Mouse (Mus musculus): ENCODE results near the gene Mageh1. TPM values are rescaled to one million over a fixed set of nuclear protein-coding genes. Genes with fewer than 3 reads are reported as not detected.
"Not testable (repeated sequence)": the region's sequence is repeated elsewhere in the genome, so short reads cannot be mapped to it uniquely, and the experiment has no call there.

The Mageh1 gene
- polyA plus RNA-seq (2016; fragmentation: Nextera tagmentation; extraction: Ambion mirVana) = 65.9 and 79.0 TPM in 2 replicates

DNA sequence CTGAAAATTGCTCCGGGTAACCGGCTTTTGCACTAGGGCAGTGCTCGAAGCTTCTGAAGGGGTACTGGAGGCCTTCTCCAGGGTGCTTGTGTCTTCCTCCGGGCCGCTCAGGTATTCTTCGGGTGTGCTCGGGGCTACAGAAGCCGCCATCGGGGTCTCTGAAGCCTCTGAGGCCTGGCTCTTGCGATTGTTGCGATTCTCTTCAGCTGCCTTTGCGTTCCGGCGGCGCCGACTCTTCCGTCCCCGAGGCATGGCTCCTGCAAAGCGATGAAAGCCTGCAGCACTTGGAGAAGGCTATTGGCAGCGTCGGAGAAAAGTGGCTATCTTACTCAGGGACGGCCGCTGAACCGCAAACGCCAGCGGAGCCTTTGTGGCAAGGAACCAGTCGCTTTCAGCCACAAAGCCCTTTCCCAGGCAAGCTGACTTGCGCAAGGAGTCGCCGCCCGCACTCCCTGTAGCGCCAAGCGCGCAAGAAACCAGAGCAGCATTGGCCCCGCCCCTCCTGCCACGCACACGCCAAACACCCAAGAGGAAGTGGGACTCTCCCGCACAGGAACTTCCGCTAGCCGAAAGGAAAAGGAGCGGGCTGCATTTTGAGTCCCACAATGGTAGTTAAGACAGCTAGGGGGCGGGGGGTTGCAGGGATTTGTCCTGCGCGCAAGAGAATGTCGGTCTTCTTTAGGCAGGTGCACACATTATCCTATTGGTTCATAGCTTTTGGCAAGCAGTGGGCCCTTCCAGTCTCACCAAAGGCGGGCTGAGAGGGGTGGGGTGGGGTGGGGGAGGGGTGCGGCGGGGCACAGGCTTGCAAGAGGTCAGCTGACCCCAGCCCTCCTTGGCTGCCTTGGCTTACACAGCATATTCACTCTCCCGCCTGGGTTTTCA, at the start of gene Mageh1:
Gene Mageh1, minus strand, starts transcription at position 489 of the 885 bp plus-strand sequence.
- Histone ChIP-seq H3K27ac (peak within 1 kb of the TSS; percentile 83), H3K4me3 (peak within 1 kb of the TSS; percentile 51), H3K4me2 (replicated peaks) (peak within 1 kb of the TSS; percentile 63), H3K9ac (peak within 1 kb of the TSS; percentile 67), H3K9me3 (no peaks in the 10 kb centered on the region), H3K36me3 (no peaks in the 10 kb centered on the region), H3K4me1 (0 out of 2 replicates have a peak, but pooled peaks cover 4% of the 10 kb centered on the region), H3K27me3 (replicated peaks) (no peaks in the 10 kb centered on the region)
- peak; percentile 94 for ATAC-seq (ENCODE audit: low FRiP score, low read depth)
- 16% methylated on average over 49 of the region's 49 CpGs for WGBS

DNA sequence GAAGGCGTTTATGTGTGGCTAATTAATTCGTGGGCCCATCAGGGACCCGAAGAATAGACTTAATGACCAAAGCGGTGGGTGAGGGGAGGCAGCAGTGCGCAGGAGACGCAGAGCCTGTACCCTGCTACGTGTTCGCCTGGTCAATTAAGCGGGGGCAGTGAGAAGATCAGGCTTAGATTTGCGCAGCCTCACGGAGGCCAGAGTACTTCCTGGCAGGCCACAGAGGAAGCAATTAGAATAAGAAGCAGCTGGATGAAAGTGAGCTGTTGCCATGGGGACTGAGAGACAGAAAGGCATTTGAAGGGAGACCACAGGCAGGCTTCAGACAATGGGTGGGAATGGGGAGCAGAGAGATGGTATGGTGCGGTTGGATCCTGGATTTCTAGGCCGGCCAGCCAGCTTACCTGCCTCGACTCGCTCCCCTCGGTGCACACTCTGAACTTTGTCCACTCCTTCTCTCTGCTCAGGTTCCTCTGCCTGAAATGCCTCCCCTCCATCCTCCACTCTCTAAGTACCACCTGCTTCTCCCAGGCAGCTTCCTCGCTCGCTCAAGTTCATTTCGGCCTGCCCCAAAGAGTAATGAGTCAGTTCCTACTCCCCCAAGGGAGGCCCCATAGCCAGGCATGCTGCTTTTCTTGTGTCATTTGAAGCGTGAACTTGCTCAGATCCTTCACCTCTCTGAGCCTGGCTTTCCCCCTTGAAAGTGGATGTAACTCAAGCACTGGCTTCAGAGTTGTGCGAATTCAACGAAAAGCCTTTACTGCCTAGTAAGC, 783 bp upstream of the Mageh1 start:
- not testable (repeated sequence) for H3K9ac ChIP-seq

DNA sequence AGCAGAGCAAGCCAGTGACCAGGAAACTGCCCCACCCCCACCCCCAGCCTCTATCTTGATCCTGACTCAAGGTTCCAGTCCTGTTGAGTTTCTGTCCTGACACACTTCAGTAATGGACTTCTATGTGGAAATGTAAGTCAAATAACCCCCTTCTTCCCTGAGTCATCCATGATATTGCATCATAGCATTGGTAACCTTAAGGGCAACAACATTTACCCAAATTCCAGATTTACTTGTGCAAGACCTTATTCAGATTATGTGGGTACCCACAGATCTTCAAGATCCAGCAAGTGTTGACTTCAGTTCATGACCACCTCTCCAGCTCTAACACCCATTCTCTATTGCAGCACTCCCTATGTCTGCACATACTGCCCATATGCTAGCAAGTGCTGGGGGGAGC, 5.8 kb downstream of the Mageh1 start:
- H3K9me3 ChIP-seq; H3K27ac ChIP-seq; ATAC-seq (ENCODE audit: low FRiP score, low read depth); H3K4me3 ChIP-seq; H3K9ac ChIP-seq; H3K4me2 ChIP-seq (replicated peaks); H3K36me3 ChIP-seq; H3K4me1 ChIP-seq; H3K27me3 ChIP-seq (replicated peaks): not testable (repeated sequence)

More for the DNA sequence above, 783 bp upstream of the Mageh1 start:
- 16% methylated on average over 8 of the region's 22 CpGs for WGBS
- H3K36me3 ChIP-seq; H3K27me3 ChIP-seq (replicated peaks); H3K4me1 ChIP-seq; H3K9me3 ChIP-seq; H3K4me3 ChIP-seq: not testable (repeated sequence)
- peak; percentile 95 for ATAC-seq (ENCODE audit: low FRiP score, low read depth)
- H3K4me2 ChIP-seq (replicated peaks) = peak overlapping the region; percentile 63
- peak overlapping the region; percentile 83; the same call in 1 of the 2 replicates for H3K27ac ChIP-seq

DNA sequence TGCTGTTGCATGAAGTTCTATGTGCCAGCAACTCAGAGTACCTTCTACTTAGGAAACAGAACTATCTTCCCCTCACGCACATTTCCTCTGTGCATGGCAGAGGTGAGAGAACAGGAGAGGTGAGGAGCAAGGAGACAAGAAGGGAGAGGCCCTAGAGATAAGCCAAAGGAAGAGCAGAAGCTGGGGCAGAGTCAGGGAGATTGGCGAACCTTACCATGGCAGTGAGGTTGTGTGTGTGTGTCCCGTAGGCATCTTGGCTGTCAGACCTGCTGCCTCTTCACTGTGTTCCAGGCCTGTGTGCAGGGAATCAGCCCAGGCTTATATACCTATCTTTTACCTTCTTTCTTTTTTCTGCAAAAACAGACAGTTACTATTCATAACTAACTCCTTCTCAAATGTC, 11.7 kb downstream of the Mageh1 start:
- H3K9ac ChIP-seq; ATAC-seq (ENCODE audit: low FRiP score, low read depth); H3K36me3 ChIP-seq; H3K4me2 ChIP-seq (replicated peaks); H3K4me3 ChIP-seq; H3K4me1 ChIP-seq; H3K27ac ChIP-seq; H3K27me3 ChIP-seq (replicated peaks); H3K9me3 ChIP-seq: not testable (repeated sequence)
- WGBS = 70% methylated on average over 3 of the region's 3 CpGs

DNA sequence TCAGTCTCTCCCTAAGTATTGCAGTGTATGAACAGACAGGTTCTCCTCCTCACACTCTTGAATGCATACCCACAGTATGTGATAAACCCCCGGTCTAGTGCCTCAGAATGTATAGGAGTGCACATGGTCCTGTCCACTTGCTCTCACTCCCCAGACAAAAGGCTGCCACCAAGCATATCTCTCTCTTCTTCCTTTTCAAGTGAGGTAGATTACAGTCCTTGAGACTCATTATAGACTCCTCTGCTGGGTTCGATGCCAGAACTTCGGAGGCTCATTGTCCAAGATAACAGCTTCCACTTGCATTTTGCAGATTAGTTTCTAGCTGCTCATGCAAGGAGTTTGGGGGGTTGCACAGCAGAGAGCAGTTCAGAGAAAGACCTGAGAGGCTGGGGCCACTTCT, 12.1 kb downstream of the Mageh1 start:
- not testable (repeated sequence) for H3K4me1 ChIP-seq; H3K27me3 ChIP-seq (replicated peaks); H3K9ac ChIP-seq; H3K4me2 ChIP-seq (replicated peaks); H3K27ac ChIP-seq; H3K9me3 ChIP-seq; H3K4me3 ChIP-seq; ATAC-seq (ENCODE audit: low FRiP score, low read depth); H3K36me3 ChIP-seq
- WGBS = no CpG with 5 or more reads among the region's 3 CpGs

DNA sequence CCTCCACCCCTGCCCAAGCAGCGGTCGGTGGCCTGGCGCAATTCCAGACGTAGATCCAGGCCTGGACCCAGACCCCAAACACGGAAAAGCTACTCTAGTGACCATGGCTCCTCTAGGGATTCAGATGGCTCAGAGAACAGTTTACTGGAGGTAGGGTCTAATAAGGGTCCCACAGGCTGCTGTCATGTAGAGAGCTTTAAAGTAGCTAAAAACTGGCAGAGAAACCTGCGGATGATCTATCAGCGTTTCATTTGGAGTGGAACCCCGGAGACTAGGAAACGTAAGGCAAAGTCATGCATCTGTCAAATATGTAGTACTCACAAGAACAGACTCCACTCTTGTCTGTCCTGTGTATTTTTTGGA, 29.7 kb downstream of the Mageh1 start:
- H3K27me3 ChIP-seq (replicated peaks) = no peaks in the 10 kb centered on the region
- H3K4me3 ChIP-seq = peak overlapping the region; percentile 52
- peak overlapping the region; percentile 63 for H3K4me2 ChIP-seq (replicated peaks)
- H3K4me1 ChIP-seq = no peaks in the 10 kb centered on the region
- H3K9me3 ChIP-seq = no peaks in the 10 kb centered on the region
- no peak overlapping the region for H3K27ac ChIP-seq
- H3K36me3 ChIP-seq = no peaks in the 10 kb centered on the region
- H3K9ac ChIP-seq = peak overlapping the region; percentile 62
- ATAC-seq (ENCODE audit: low FRiP score, low read depth) = no peak
- WGBS = 34% methylated on average over 9 of the region's 9 CpGs

DNA sequence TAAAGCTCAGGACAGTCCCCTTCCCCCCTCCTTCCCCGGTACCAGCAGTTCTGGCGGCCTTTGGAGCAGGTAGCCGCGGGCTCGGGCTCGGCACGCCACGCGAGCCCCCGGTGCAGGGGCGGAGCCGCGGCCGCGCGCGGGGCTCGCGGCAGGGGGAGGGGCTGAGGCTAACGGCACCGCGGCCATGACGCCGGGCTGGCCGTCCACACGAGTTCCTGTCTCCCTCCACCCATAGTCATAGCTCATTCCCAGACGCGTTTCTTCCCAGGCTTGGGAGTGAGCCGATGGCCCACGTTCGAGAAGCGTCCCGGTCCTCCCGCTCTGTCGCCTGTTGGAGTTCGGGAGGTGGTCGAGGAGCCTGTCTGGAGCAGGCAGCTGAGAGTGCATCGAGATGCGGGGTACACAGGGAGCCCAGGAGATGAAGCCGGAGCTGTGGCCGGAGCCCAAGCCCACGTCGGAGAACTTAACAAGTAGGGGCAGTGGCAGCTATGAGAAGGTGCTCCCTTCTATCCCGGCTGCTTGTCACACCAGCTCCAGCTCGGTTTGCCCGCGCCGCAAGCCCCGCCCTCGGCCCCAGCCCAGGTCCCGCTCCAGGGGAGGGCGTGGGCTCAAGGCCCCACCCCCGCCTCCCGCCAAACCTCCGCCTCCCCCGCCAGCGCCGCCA, 30.2 kb downstream of the Mageh1 start:
- Histone ChIP-seq H3K9me3 (no peaks in the 10 kb centered on the region), H3K4me2 (replicated peaks) (peak overlapping the region; percentile 63), H3K4me1 (no peaks in the 10 kb centered on the region), H3K4me3 (peak overlapping the region; percentile 52), H3K9ac (peak overlapping the region; percentile 62), H3K27ac (no peak overlapping the region), H3K27me3 (replicated peaks) (no peaks in the 10 kb centered on the region), H3K36me3 (no peaks in the 10 kb centered on the region)
- ATAC-seq (ENCODE audit: low FRiP score, low read depth) = peak; percentile 89
- 23% methylated on average over 57 of the region's 58 CpGs for WGBS

DNA sequence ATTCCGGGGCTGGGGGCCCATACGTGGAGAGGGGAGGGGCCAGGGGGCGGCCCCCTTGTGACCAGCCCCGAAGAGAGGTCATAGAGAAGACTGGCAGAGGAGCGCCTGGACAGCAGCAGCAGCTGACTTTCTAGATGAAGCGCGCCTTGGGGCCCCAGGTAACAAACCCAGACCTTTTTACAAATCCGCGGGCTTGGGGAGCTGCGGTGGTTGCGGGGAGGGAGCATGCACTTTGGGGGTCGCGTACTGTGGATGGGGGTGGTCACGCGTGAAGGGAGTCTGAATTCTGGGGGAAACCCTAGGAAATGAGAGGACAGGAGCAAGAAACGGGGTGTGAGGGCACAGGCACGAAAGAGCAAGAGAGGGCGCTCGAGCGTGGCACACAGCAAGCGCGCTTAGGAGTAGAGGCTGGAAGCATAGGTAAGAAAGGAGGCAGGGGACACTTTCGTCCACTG, 31.0 kb downstream of the Mageh1 start, which contains the start of gene Usp51:
Gene Usp51, plus strand, starts transcription at position 83 of the 455 bp plus-strand sequence.
- peak within 1 kb of the TSS; percentile 63 for H3K4me2 ChIP-seq (replicated peaks)
- no peaks in the 10 kb centered on the region for H3K4me1 ChIP-seq
- no peaks in the 10 kb centered on the region for H3K36me3 ChIP-seq
- ATAC-seq (ENCODE audit: low FRiP score, low read depth) = peak; percentile 85
- no peak within 1 kb of the TSS for H3K27ac ChIP-seq
- H3K9ac ChIP-seq = peak within 1 kb of the TSS; percentile 62
- H3K9me3 ChIP-seq = no peaks in the 10 kb centered on the region
- WGBS = 22% methylated on average over 23 of the region's 23 CpGs
- no peaks in the 10 kb centered on the region for H3K27me3 ChIP-seq (replicated peaks)
- peak within 1 kb of the TSS; percentile 52 for H3K4me3 ChIP-seq

DNA sequence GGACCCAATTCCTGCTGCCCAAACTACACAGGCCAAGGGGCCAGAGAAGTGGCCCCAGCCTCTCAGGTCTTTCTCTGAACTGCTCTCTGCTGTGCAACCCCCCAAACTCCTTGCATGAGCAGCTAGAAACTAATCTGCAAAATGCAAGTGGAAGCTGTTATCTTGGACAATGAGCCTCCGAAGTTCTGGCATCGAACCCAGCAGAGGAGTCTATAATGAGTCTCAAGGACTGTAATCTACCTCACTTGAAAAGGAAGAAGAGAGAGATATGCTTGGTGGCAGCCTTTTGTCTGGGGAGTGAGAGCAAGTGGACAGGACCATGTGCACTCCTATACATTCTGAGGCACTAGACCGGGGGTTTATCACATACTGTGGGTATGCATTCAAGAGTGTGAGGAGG, 41.3 kb downstream of the Mageh1 start:
- not testable (repeated sequence) for H3K9ac ChIP-seq; H3K4me1 ChIP-seq; H3K36me3 ChIP-seq; H3K4me3 ChIP-seq; H3K27me3 ChIP-seq (replicated peaks); H3K27ac ChIP-seq; H3K4me2 ChIP-seq (replicated peaks); ATAC-seq (ENCODE audit: low FRiP score, low read depth); H3K9me3 ChIP-seq
- WGBS = no CpG with 5 or more reads among the region's 3 CpGs

DNA sequence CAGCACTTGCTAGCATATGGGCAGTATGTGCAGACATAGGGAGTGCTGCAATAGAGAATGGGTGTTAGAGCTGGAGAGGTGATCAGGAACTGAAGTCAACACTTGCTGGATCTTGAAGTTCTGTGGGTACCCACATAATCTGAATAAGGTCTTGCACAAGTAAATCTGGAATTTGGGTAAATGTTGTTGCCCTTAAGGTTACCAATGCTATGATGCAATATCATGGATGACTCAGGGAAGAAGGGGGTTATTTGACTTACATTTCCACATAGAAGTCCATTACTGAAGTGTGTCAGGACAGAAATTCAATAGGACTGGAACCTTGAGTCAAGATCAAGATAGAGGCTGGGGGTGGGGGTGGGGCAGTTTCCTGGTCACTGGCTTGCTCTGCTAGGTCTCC, 47.5 kb downstream of the Mageh1 start:
- H3K9ac ChIP-seq; H3K4me1 ChIP-seq; H3K4me3 ChIP-seq; ATAC-seq (ENCODE audit: low FRiP score, low read depth); H3K4me2 ChIP-seq (replicated peaks); H3K27ac ChIP-seq; H3K27me3 ChIP-seq (replicated peaks); H3K9me3 ChIP-seq; H3K36me3 ChIP-seq: not testable (repeated sequence)
